Mouse (Mus musculus): ENCODE data around the gene Gpr146. TPM values are rescaled to one million over a fixed set of nuclear protein-coding genes. Genes with fewer than 3 reads are reported as not detected.
A peak's percentile ranks its signal among the peaks of the same experiment; 100 is the strongest.

The Gpr146 gene
- polyA plus RNA-seq, 1 experiment from 2014 or later = 3.5 TPM

- H3K4me3 ChIP-seq (ENCODE audit: low read depth, low read length) = no peak overlapping the region
- TF ChIP-seq EP300 (optimal IDR thresholded peaks at IDR 0.05) (no peak), CTCF (IDR thresholded peaks at IDR 0.05; ENCODE audit: low read depth) (no peak)
Measured at GRCm38 (mm10) chr5:139410056-139410455, 32.6 kb downstream of the Gpr146 start.

GRCm38 (mm10) chr5:139411117-139411516 is 33.6 kb downstream of the Gpr146 start:
- Histone ChIP-seq H3K9ac (ENCODE audit: low read length) (no peak overlapping the region), H3K36me3 (ENCODE audit: control insufficient read depth, insufficient read depth, low read length) (no peaks in the 10 kb centered on the region), H3K27me3 (ENCODE audit: control insufficient read depth, insufficient read depth, low read length) (no peaks in the 10 kb centered on the region), H3K9me3 (ENCODE audit: control insufficient read depth, low read length) (no peaks in the 10 kb centered on the region), H3K27ac (replicated peaks) (no peak overlapping the region), H3K4me1 (replicated peaks; ENCODE audit: control insufficient read depth, insufficient read depth) (peaks cover 3% of the 10 kb centered on the region; the same call in 1 of the 2 replicates), H3K4me2 (replicated peaks; ENCODE audit: low read depth) (no peak overlapping the region), H3K4me3 (ENCODE audit: low read depth, low read length) (no peak overlapping the region)
- TF ChIP-seq EP300 (optimal IDR thresholded peaks at IDR 0.05) (no peak), CTCF (IDR thresholded peaks at IDR 0.05; ENCODE audit: low read depth) (no peak)
- DNase-seq (ENCODE audit: low spot score) (no peak), ATAC-seq (ENCODE audit: low FRiP score, low TSS enrichment) (no peak)
- WGBS = 88% methylated on average over 6 of the region's 6 CpGs

More at GRCm38 (mm10) chr5:139410056-139410455, 32.6 kb downstream of the Gpr146 start:
- ATAC-seq (ENCODE audit: low FRiP score, low TSS enrichment) (no peak), DNase-seq (ENCODE audit: low spot score) (no peak)
- Histone ChIP-seq H3K4me1 (replicated peaks; ENCODE audit: control insufficient read depth, insufficient read depth) (peaks cover 3% of the 10 kb centered on the region; the same call in 1 of the 2 replicates), H3K9ac (ENCODE audit: low read length) (no peak overlapping the region), H3K27me3 (ENCODE audit: control insufficient read depth, insufficient read depth, low read length) (no peaks in the 10 kb centered on the region), H3K36me3 (ENCODE audit: control insufficient read depth, insufficient read depth, low read length) (no peaks in the 10 kb centered on the region), H3K4me2 (replicated peaks; ENCODE audit: low read depth) (no peak overlapping the region), H3K9me3 (ENCODE audit: control insufficient read depth, low read length) (no peaks in the 10 kb centered on the region), H3K27ac (replicated peaks) (no peak overlapping the region)
- WGBS = 85% methylated on average over 4 of the region's 4 CpGs

- H3K9me3 ChIP-seq (ENCODE audit: control insufficient read depth, low read length) = no peaks in the 10 kb centered on the region
- H3K9ac ChIP-seq (ENCODE audit: low read length) = no peak overlapping the region
- TF ChIP-seq EP300 (optimal IDR thresholded peaks at IDR 0.05) (no peak), CTCF (IDR thresholded peaks at IDR 0.05; ENCODE audit: low read depth) (no peak)
- peaks cover 3% of the 10 kb centered on the region; the same call in 1 of the 2 replicates for H3K4me1 ChIP-seq (replicated peaks; ENCODE audit: control insufficient read depth, insufficient read depth)
- no peaks in the 10 kb centered on the region for H3K27me3 ChIP-seq (ENCODE audit: control insufficient read depth, insufficient read depth, low read length)
- H3K27ac ChIP-seq (replicated peaks) = no peak overlapping the region
- 70% methylated on average over 15 of the region's 15 CpGs for WGBS
- no peak overlapping the region for H3K4me3 ChIP-seq (ENCODE audit: low read depth, low read length)
- DNase-seq (ENCODE audit: low spot score) (no peak), ATAC-seq (ENCODE audit: low FRiP score, low TSS enrichment) (no peak)
- no peak overlapping the region for H3K4me2 ChIP-seq (replicated peaks; ENCODE audit: low read depth)
- no peaks in the 10 kb centered on the region for H3K36me3 ChIP-seq (ENCODE audit: control insufficient read depth, insufficient read depth, low read length)
Measured at GRCm38 (mm10) chr5:139411665-139412314, 34.3 kb downstream of the Gpr146 start.

GRCm38 (mm10) chr5:139413545-139413944 is 36.0 kb downstream of the Gpr146 start:
- H3K9ac ChIP-seq (ENCODE audit: low read length) = no peak overlapping the region
- DNase-seq (ENCODE audit: low spot score) (no peak), ATAC-seq (ENCODE audit: low FRiP score, low TSS enrichment) (no peak)
- H3K27ac ChIP-seq (replicated peaks) = no peak overlapping the region
- no peaks in the 10 kb centered on the region for H3K9me3 ChIP-seq (ENCODE audit: control insufficient read depth, low read length)
- no peak overlapping the region for H3K4me2 ChIP-seq (replicated peaks; ENCODE audit: low read depth)
- peaks cover 3% of the 10 kb centered on the region; the same call in 1 of the 2 replicates for H3K4me1 ChIP-seq (replicated peaks; ENCODE audit: control insufficient read depth, insufficient read depth)
- no peaks in the 10 kb centered on the region for H3K36me3 ChIP-seq (ENCODE audit: control insufficient read depth, insufficient read depth, low read length)
- TF ChIP-seq CTCF (IDR thresholded peaks at IDR 0.05; ENCODE audit: low read depth) (no peak), EP300 (optimal IDR thresholded peaks at IDR 0.05) (no peak)
- WGBS = 72% methylated on average over 4 of the region's 4 CpGs
- H3K4me3 ChIP-seq (ENCODE audit: low read depth, low read length) = no peak overlapping the region
- no peaks in the 10 kb centered on the region for H3K27me3 ChIP-seq (ENCODE audit: control insufficient read depth, insufficient read depth, low read length)

- no peak overlapping the region for H3K27ac ChIP-seq (replicated peaks)
- TF ChIP-seq CTCF (IDR thresholded peaks at IDR 0.05; ENCODE audit: low read depth) (no peak), EP300 (optimal IDR thresholded peaks at IDR 0.05) (no peak)
- ATAC-seq (ENCODE audit: low FRiP score, low TSS enrichment) = no peak
- no peak for DNase-seq (ENCODE audit: low spot score)
- H3K9ac ChIP-seq (ENCODE audit: low read length) = no peak overlapping the region
- WGBS = 88% methylated on average over 5 of the region's 5 CpGs
- H3K27me3 ChIP-seq (ENCODE audit: control insufficient read depth, insufficient read depth, low read length) = no peaks in the 10 kb centered on the region
- no peaks in the 10 kb centered on the region for H3K9me3 ChIP-seq (ENCODE audit: control insufficient read depth, low read length)
- H3K4me2 ChIP-seq (replicated peaks; ENCODE audit: low read depth) = no peak overlapping the region
- H3K4me1 ChIP-seq (replicated peaks; ENCODE audit: control insufficient read depth, insufficient read depth) = no peaks in the 10 kb centered on the region
- H3K36me3 ChIP-seq (ENCODE audit: control insufficient read depth, insufficient read depth, low read length) = no peaks in the 10 kb centered on the region
- H3K4me3 ChIP-seq (ENCODE audit: low read depth, low read length) = no peak overlapping the region
Measured at GRCm38 (mm10) chr5:139415001-139415400, 37.5 kb downstream of the Gpr146 start.

GRCm38 (mm10) chr5:139416942-139417341 is 39.4 kb downstream of the Gpr146 start:
- Histone ChIP-seq H3K27ac (replicated peaks) (no peak overlapping the region), H3K36me3 (ENCODE audit: control insufficient read depth, insufficient read depth, low read length) (no peaks in the 10 kb centered on the region), H3K4me3 (ENCODE audit: low read depth, low read length) (no peak overlapping the region), H3K4me2 (replicated peaks; ENCODE audit: low read depth) (no peak overlapping the region), H3K9ac (ENCODE audit: low read length) (no peak overlapping the region), H3K9me3 (ENCODE audit: control insufficient read depth, low read length) (no peaks in the 10 kb centered on the region), H3K27me3 (ENCODE audit: control insufficient read depth, insufficient read depth, low read length) (no peaks in the 10 kb centered on the region), H3K4me1 (replicated peaks; ENCODE audit: control insufficient read depth, insufficient read depth) (no peaks in the 10 kb centered on the region)
- no peak for TF ChIP-seq EP300 (optimal IDR thresholded peaks at IDR 0.05)
- peak; percentile 59 for TF ChIP-seq CTCF (IDR thresholded peaks at IDR 0.05; ENCODE audit: low read depth)
- WGBS = 81% methylated on average over 4 of the region's 4 CpGs
- DNase-seq (ENCODE audit: low spot score) (no peak), ATAC-seq (ENCODE audit: low FRiP score, low TSS enrichment) (no peak)

All from stomach, postnatal 0 days (tissue).